Mouse (Mus musculus) embryonic fibroblast, embryonic 13.5 days (primary cell): ENCODE results near the gene Tesk2.

Experiments
- CTCF ChIP-seq: IDR thresholded peaks from 2 replicates; pipeline ENCODE4 v1.5.1; 2011; ENCODE audit warnings: mild to moderate bottlenecking, control low read depth, low read length, moderate library complexity, borderline replicate concordance; ENCODE audit not compliant: insufficient read depth
- POLR2A ChIP-seq: IDR thresholded peaks from 2 replicates; pipeline ENCODE4 v1.6.1; 2011; ENCODE audit warnings: low read depth, mild to moderate bottlenecking, control low read depth, low read length, moderate library complexity

DNA sequence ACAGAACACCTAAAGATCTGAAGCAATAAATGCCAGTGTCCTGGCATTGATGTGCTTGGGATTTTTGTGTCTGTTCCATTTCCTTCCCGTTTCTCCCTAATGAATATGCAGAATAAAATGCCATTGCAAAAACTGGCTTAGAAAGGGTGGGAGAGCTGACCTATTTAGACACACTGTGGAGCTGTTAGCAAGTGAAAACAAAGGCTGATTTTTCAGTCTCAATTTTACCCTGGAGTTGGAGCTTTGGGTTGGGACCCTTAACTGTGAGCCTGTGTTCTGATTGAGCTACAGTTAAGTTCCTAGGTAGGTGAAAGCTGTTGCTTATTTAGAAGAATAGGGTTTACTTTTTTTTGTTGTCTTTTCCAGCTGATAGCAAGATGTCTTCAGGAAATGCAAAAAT is 33.7 kb upstream of the Tesk2 start:
- TF ChIP-seq POLR2A (no peak), CTCF (no peak)
